In genomic region chr10:53437724-53438123, GRCm38 (mm10) we compare ENCODE assay signal across 13 mouse cellular contexts.
"Had no signal": no experiment of that assay in that cellular context is flagged by ENCODE, and none has a peak within 500 bp of the region (broad histone marks: within the 10 kb centered on the region; RNA-seq: fewer than 3 reads in every experiment).

No protein-coding gene starts in this region.

- H3K9me3 ChIP-seq: limb, embryonic 10.5 days; liver, embryonic 15.5 days; midbrain, embryonic 15.5 days; neural tube, embryonic 12.5 days had no signal

- H3K4me2 ChIP-seq: liver, embryonic 11.5 days; liver, embryonic 15.5 days; midbrain, embryonic 11.5 days; midbrain, embryonic 15.5 days; neural tube, embryonic 12.5 days had no signal

- H3K36me3 ChIP-seq: limb, embryonic 10.5 days; liver, embryonic 15.5 days; midbrain, embryonic 15.5 days; neural tube, embryonic 12.5 days had no signal

- H3K9ac ChIP-seq: liver, embryonic 15.5 days; midbrain, embryonic 15.5 days; neural tube, embryonic 12.5 days had no signal

- H3K27me3 ChIP-seq: liver, embryonic 15.5 days; megakaryocyte, embryonic 14.5 days; midbrain, embryonic 15.5 days; neural tube, embryonic 12.5 days had no signal

- H3K27ac ChIP-seq: left cerebral cortex, adult 2 months; limb, embryonic 10.5 days; liver, embryonic 15.5 days; macrophage; midbrain, embryonic 15.5 days; neural tube, embryonic 12.5 days; stomach, postnatal 0 days had no signal

- ATAC-seq: midbrain, embryonic 15.5 days had no signal

- DNase-seq: kidney, postnatal 10 days; lung, adult 2 months; thymus, postnatal 4 days had no signal

- H3K4me3 ChIP-seq: left cerebral cortex, adult 2 months; limb, embryonic 10.5 days; liver, embryonic 15.5 days; megakaryocyte, embryonic 14.5 days; midbrain, embryonic 15.5 days; neural tube, embryonic 12.5 days had no signal
